Mouse (Mus musculus) CH12.LX (cell line): ENCODE results near the gene Rrp15.

ENCODE experiments used
- POLR2A ChIP-seq: IDR thresholded peaks from 2 replicates; pipeline ENCODE4 v1.6.1; 2011; ENCODE audit warnings: low read depth, mild to moderate bottlenecking, improper control_type of control experiment, low read length
- UBTF ChIP-seq: IDR thresholded peaks from 2 replicates; pipeline ENCODE4 v1.6.1; 2012; ENCODE audit warnings: low read depth, mild to moderate bottlenecking, inconsistent platforms, low read length, improper control_type of control experiment, moderate library complexity
- ZNF384 ChIP-seq: IDR thresholded peaks from 2 replicates; pipeline ENCODE4 v1.6.1; 2012; ENCODE audit warnings: low read depth, low read length, improper control_type of control experiment, inconsistent platforms

DNA sequence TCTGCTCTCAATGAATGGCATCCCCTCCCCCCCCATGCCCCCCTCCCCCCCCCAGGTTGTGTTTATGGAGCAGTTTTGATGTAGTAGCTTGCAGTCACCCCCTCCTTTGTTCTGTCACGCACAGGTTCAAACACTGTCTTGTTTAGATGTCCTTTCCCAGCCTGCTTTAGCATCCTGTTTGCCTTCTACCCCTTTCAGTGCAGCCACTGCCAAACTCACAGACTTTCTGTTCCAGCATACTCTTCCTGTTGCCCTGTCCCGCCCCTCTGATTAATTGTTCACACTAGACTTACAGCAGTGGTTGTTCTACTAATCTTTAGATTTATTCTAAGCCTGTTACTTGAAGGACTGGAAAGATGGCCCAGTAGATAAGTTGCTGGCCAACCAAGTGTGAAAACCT, 31.7 kb upstream of the Rrp15 start:
- TF ChIP-seq ZNF384: no peak
- TF ChIP-seq POLR2A: no peak
- no peak for TF ChIP-seq UBTF
